Mouse (Mus musculus) lung, postnatal 0 days (tissue): ENCODE data around the gene Bglap3.

Experiments used
- CTCF ChIP-seq: IDR thresholded peaks from 2 replicates; pipeline ENCODE4 v1.5.1; 2016; ENCODE audit warnings: antibody characterized with exemption, mild to moderate bottlenecking
- EP300 ChIP-seq: IDR thresholded peaks from 2 replicates; pipeline ENCODE4 v1.6.1; 2016; ENCODE audit warnings: antibody characterized with exemption, mild to moderate bottlenecking, control low read depth

DNA sequence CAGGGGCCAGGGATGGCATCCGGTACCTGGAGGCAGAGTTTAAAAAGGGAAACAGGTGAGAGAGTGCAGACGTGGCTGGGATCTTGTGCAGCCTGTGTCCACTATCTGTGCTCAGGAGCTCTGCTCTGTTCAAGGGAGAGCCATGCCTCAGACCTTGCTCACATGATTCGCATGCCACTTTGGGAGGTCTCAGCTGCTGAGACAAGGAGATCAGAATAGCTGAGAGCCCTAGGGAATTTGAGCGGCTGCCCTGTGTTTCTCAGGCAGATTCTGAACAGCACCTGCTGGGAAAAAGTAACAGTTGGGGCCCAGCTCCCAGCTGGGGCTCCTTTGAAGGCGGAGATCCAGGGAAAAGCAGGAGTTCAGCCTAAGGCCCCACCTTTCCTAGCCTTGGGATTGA, 13.0 kb downstream of the Bglap3 start:
- TF ChIP-seq EP300 (no peak), CTCF (no peak)
